Mouse (Mus musculus): Measurements from ENCODE around the gene Ccdc160. TPM values are rescaled to one million over a fixed set of nuclear protein-coding genes. Genes with fewer than 3 reads are reported as not detected.

The Ccdc160 gene
- 0.17 and 0.20 TPM in 2 replicates for polyA plus RNA-seq (2012; rRNA removed)

DNA sequence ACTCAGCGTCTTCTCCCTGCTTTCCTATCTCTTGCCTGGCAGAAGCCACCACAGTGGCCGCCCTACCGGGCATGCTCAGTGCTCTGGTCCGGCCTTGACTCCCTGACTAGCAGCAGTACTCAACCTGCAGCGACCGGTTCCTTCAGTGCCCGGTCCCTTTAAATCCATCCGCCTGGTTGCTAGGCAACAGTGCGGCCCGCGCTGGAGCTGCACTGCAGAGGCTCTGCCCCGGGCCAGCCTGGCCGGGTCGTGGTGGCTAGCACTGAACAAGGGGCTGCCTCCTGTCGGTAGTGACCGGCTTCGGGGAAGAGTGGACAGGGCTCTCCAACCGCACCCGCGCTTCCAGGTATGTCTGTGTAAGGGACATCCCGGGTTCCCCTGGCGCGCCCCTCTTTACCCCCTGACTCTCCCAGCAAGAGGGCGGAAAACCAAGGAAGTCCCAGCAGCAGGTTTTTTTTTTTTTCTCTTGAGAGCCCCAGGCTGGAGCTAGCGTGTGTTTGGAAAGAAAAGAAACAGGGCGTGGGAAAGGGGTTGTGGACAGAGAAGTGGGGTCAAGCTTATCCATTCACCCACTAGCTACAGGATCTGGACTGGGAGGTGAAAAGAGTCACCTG, at the start of gene Ccdc160:
TSS of gene Ccdc160 (plus strand) at position 221 of the 614 bp plus-strand sequence.
- H3K4me3 ChIP-seq (replicated peaks; ENCODE audit: extremely low read depth, low read depth, low read length), result peak within 1 kb of the TSS; percentile 64
- peak; percentile 36 for DNase-seq
- WGBS, result 26% methylated on average over 26 of the region's 26 CpGs
- no peak for TF ChIP-seq POLR2A (IDR thresholded peaks at IDR 0.05; ENCODE audit: borderline replicate concordance, extremely low read depth, low read depth, low read length)
- TF ChIP-seq CTCF (IDR thresholded peaks at IDR 0.05; ENCODE audit: insufficient read depth, low read length), result no peak
- peaks cover 3% of the 10 kb centered on the region; the same call in 1 of the 2 replicates for H3K4me1 ChIP-seq (ENCODE audit: control insufficient read depth, insufficient read depth, low read length)

DNA sequence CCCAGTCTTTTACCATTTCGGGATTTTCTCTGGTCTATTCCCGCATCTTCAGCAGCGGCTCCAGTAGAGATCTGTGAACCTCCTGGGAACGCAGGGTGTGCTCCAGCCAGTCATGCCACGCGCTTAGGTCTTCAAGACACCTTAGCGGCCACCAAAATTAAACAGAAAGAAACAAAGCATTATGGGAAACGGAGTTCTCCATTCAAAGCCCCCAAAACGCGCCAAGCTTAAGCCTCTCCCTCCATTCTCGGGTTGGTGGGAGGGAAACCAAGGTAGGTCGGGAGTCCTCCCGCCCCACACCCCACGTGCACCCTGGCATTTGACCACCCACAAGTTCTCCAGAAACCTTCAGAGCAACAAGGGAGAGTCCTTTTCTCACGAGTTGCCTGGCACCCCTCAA, 47.2 kb upstream of the Ccdc160 start:
- Histone ChIP-seq H3K4me1 (ENCODE audit: control insufficient read depth, insufficient read depth, low read length) (no peaks in the 10 kb centered on the region), H3K4me3 (replicated peaks; ENCODE audit: extremely low read depth, low read depth, low read length) (no peak overlapping the region)
- WGBS, result 28% methylated on average over 15 of the region's 15 CpGs
- no peak for TF ChIP-seq POLR2A (IDR thresholded peaks at IDR 0.05; ENCODE audit: borderline replicate concordance, extremely low read depth, low read depth, low read length)
- no peak for TF ChIP-seq CTCF (IDR thresholded peaks at IDR 0.05; ENCODE audit: insufficient read depth, low read length)
- DNase-seq, result no peak

DNA sequence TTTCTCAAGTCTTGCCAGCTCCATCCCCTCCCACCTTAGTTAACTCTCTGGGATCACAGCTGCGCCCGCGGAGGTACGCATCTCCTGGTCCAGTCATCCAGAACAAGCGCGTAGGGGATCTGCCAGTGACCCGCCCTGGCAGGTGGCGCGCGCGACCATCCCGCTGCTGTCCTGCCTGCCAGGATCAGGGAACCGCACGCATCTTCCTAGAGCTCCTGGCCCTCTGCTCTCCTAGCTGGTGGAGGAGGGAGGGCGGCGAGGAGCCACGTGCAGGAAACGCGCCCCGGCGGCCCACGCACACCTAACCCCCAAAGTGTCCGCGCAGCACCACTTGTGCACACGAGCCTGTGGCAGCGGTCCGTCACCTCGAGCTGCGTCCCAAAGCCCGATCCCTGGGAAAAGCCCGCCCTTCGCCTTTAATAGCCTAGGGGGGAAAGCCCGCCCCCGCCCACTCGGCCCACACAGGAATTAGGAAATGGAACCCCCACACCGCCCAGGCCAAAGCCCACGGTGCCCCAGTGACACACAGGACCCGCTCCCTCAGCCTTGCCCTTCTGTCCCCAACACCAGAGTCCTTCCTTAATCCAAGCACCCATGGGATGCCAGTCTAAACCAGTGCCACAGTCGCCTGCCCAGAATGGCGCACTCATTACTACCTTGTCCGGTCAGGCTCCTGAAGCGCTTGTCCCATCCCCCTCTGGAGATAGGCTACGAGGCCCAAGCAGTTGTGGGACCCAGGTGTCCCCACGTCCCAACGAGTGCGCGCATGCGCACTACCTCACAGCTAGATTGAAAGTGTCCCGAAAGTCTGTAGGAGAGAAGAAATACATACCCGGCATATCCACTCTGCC, 46.6 kb upstream of the Ccdc160 start:
- WGBS, result 27% methylated on average over 49 of the region's 50 CpGs
- DNase-seq, result no peak
- TF ChIP-seq POLR2A (IDR thresholded peaks at IDR 0.05; ENCODE audit: borderline replicate concordance, extremely low read depth, low read depth, low read length) (no peak), CTCF (IDR thresholded peaks at IDR 0.05; ENCODE audit: insufficient read depth, low read length) (no peak)
- no peaks in the 10 kb centered on the region for H3K4me1 ChIP-seq (ENCODE audit: control insufficient read depth, insufficient read depth, low read length)
- H3K4me3 ChIP-seq (replicated peaks; ENCODE audit: extremely low read depth, low read depth, low read length), result peak overlapping the region; percentile 18

DNA sequence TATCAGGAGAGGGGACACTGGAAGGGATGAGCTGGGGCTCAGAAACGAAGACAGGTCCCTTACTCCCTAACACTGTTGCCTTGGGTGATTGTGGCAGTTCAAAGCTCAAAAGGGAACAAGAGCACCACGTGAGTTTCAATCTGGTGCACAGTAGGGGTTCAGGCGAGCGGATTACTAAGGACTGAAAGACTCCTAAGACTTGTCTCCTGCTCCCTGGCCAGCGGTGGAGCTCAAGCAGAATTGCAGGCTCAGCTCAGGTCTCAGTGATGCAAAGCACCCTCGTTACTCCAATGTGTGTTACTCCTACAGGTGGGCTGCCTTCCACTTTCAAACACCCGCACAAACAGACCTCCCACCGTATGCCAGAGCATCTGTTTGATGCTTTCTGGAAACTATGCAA, 45.5 kb upstream of the Ccdc160 start:
- Histone ChIP-seq H3K4me1 (ENCODE audit: control insufficient read depth, insufficient read depth, low read length) (no peaks in the 10 kb centered on the region), H3K4me3 (replicated peaks; ENCODE audit: extremely low read depth, low read depth, low read length) (no peak overlapping the region)
- no peak for TF ChIP-seq POLR2A (IDR thresholded peaks at IDR 0.05; ENCODE audit: borderline replicate concordance, extremely low read depth, low read depth, low read length)
- no peak for TF ChIP-seq CTCF (IDR thresholded peaks at IDR 0.05; ENCODE audit: insufficient read depth, low read length)
- WGBS, result 16% methylated on average over 8 of the region's 8 CpGs
- no peak for DNase-seq

DNA sequence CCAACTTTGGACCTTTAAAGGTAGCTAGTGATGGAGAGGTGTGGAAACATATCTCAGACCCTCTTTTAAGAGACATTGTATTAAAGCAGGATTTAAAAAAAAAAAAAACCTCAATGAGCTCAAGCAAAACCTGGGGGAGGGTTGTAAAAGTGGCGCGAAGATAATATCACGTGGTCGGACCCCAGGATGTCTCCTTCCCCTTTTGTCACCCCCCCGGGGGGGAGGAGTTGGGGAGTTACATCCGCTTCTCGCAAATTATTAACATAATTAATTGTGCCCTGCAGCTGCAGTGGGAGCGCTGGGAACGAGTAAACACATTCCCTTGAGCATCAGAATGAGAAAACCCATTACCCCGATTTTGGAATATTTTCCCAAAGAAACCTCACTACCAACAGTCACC, 45.1 kb upstream of the Ccdc160 start:
- TF ChIP-seq CTCF (IDR thresholded peaks at IDR 0.05; ENCODE audit: insufficient read depth, low read length) (no peak), POLR2A (IDR thresholded peaks at IDR 0.05; ENCODE audit: borderline replicate concordance, extremely low read depth, low read depth, low read length) (no peak)
- Histone ChIP-seq H3K4me3 (replicated peaks; ENCODE audit: extremely low read depth, low read depth, low read length) (no peak overlapping the region), H3K4me1 (ENCODE audit: control insufficient read depth, insufficient read depth, low read length) (no peaks in the 10 kb centered on the region)
- no peak for DNase-seq
- 25% methylated on average over 10 of the region's 10 CpGs for WGBS

DNA sequence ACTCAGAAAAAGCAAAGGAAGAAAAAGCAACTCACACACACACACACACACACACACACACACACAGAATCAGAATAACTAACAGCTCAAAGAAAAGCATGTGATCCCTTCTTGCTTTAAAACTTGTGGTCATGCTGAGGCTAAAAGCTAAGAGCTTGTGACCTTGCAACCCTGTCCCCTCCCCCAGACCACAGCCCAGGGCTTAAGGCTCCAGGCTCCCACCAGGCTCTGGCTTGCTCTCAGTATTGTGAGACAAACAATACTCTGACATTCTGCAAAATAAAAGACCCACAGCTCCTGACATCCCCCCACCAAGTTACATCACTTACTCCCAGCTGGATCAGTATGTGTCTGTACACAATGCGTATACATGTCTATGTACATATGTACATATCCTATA, 44.2 kb upstream of the Ccdc160 start:
- Histone ChIP-seq H3K4me1 (ENCODE audit: control insufficient read depth, insufficient read depth, low read length) (no peaks in the 10 kb centered on the region), H3K4me3 (replicated peaks; ENCODE audit: extremely low read depth, low read depth, low read length) (no peak overlapping the region)
- WGBS, result 56% methylated on average over 1 of the region's 1 CpGs
- TF ChIP-seq CTCF (IDR thresholded peaks at IDR 0.05; ENCODE audit: insufficient read depth, low read length), result no peak
- TF ChIP-seq POLR2A (IDR thresholded peaks at IDR 0.05; ENCODE audit: borderline replicate concordance, extremely low read depth, low read depth, low read length), result no peak
- DNase-seq, result no peak

DNA sequence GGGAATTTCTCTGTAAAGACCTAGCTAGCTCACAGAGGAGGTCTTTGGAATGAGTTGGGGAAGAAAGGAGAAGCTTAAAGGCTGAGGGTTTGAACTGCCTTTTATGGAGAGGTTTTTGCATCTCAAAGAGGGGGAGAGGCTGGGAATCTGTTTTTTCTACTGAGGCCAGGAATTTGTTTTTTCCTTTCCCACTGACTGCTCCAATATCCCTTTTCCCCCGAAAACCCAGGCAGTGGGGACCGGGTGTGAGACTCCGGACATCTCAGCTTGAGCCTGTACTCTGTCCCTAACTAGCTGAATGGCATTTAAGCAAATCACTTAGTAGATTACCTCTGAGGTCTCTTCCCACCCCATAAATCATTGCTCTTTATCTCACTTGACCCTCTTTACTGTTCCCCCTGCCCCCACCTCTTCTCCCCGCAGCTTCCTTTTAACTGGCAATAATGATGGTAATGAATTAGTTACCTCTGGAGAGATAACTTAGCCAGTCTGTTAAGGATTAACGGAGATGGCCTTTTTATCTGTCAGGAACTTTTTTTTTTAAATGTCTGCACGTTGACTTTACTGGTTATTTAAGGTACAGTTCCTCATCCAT, 37.4 kb upstream of the Ccdc160 start:
- 36% methylated on average over 6 of the region's 6 CpGs for WGBS
- no peak overlapping the region for H3K4me3 ChIP-seq (replicated peaks; ENCODE audit: extremely low read depth, low read depth, low read length)
- TF ChIP-seq CTCF (IDR thresholded peaks at IDR 0.05; ENCODE audit: insufficient read depth, low read length) (no peak), POLR2A (IDR thresholded peaks at IDR 0.05; ENCODE audit: borderline replicate concordance, extremely low read depth, low read depth, low read length) (no peak)
- no peaks in the 10 kb centered on the region for H3K4me1 ChIP-seq (ENCODE audit: control insufficient read depth, insufficient read depth, low read length)
- DNase-seq, result no peak

DNA sequence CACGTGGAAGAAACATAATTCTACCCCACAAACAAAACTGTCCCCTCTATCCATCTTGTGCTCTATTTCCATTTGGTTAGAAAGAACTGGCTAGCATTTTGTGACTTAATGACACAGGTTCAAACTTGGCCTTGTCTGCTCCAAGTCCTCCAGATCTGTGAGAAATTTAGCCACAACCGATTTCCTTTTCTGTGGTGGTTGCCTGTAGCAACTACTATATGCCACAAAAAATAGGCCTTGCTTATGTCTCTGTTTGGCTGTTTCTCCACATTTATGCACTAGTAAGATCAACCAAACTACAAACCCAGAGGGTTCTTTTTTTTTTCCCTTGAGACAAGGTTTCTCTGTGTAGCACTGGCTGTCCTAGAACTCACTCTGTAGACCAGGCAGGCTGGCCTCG, 33.8 kb upstream of the Ccdc160 start:
- TF ChIP-seq POLR2A (IDR thresholded peaks at IDR 0.05; ENCODE audit: borderline replicate concordance, extremely low read depth, low read depth, low read length), result no peak
- no peak for TF ChIP-seq CTCF (IDR thresholded peaks at IDR 0.05; ENCODE audit: insufficient read depth, low read length)
- no peak for DNase-seq
- Histone ChIP-seq H3K4me1 (ENCODE audit: control insufficient read depth, insufficient read depth, low read length) (no peaks in the 10 kb centered on the region), H3K4me3 (replicated peaks; ENCODE audit: extremely low read depth, low read depth, low read length) (no peak overlapping the region)
- WGBS, result 72% methylated on average over 3 of the region's 3 CpGs

DNA sequence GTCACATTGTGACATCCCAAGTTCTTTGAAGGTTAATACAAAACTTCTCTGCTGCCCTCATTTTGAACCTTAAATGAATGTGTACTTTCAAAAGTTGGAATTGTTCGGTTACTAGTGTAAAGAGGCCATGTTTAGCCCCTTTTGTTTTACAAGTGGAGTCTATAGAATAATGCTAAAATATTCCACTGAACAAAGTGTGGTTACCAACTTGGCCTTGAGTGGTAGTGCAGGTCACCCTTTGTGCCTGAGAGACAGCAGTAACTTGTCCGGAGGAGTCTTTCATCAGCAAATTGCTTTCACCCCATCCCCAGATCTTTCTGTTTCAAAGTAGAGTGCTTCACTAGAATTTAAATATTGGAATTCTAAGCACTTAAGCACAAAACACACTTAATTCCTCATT, 31.8 kb upstream of the Ccdc160 start:
- no peak overlapping the region for H3K4me3 ChIP-seq (replicated peaks; ENCODE audit: extremely low read depth, low read depth, low read length)
- 82% methylated on average over 2 of the region's 2 CpGs for WGBS
- no peaks in the 10 kb centered on the region for H3K4me1 ChIP-seq (ENCODE audit: control insufficient read depth, insufficient read depth, low read length)
- TF ChIP-seq CTCF (IDR thresholded peaks at IDR 0.05; ENCODE audit: insufficient read depth, low read length) (no peak), POLR2A (IDR thresholded peaks at IDR 0.05; ENCODE audit: borderline replicate concordance, extremely low read depth, low read depth, low read length) (no peak)
- DNase-seq, result no peak

All from lung, adult 2 months (tissue).